Comparison of ENCODE assay signal across 22 mouse cellular contexts in genomic region chr4:46988257-46988656, GRCm38 (mm10). TPM values are rescaled to one million over a fixed set of nuclear protein-coding genes. Genes with fewer than 3 reads are reported as not detected.
DNase-seq lines count a peak whose midpoint lies in the region; ATAC-seq and TF ChIP-seq lines count a peak whose summit lies in the region.
"Had no signal": no experiment of that assay in that cellular context is flagged by ENCODE, and none has a peak within 500 bp of the region (broad histone marks: within the 10 kb centered on the region; RNA-seq: fewer than 3 reads in every experiment).

No protein-coding gene starts in this region.

- WGBS in intestine, embryonic 15.5 days, result 44% methylated on average over 3 of the region's 3 CpGs
- WGBS in intestine, postnatal 0 days, result 32% methylated on average over 3 of the region's 3 CpGs
- 59% methylated on average over 3 of the region's 3 CpGs for WGBS in midbrain, postnatal 0 days
- WGBS in midbrain, embryonic 13.5 days, result 59% methylated on average over 3 of the region's 3 CpGs
- WGBS in liver, postnatal 0 days (ENCODE audit: insufficient replicate concordance), result 35% methylated on average over 3 of the region's 3 CpGs

- TF ChIP-seq CTCF in intestine, postnatal 0 days (IDR thresholded peaks at IDR 0.05; ENCODE audit: low read depth), result no peak
- no peak for TF ChIP-seq CTCF in midbrain, postnatal 0 days (IDR thresholded peaks at IDR 0.05)
- TF ChIP-seq CTCF in liver, postnatal 0 days (IDR thresholded peaks at IDR 0.05; ENCODE audit: low read depth), result no peak

- peaks cover 54% of the 10 kb centered on the region for H3K27me3 ChIP-seq in intestine, embryonic 15.5 days (replicated peaks)
- peaks cover 48% of the 10 kb centered on the region for H3K27me3 ChIP-seq in intestine, postnatal 0 days (replicated peaks; ENCODE audit: control insufficient read depth, insufficient read depth, low read length)
- H3K27me3 ChIP-seq in midbrain, postnatal 0 days (ENCODE audit: insufficient read depth, low read length), result no peaks in the 10 kb centered on the region
- peaks cover 44% of the 10 kb centered on the region for H3K27me3 ChIP-seq in midbrain, embryonic 13.5 days
- H3K27me3 ChIP-seq in liver, postnatal 0 days (ENCODE audit: insufficient read depth, low read length), result peaks cover 36% of the 10 kb centered on the region

- H3K36me3 ChIP-seq in intestine, embryonic 15.5 days, result no peaks in the 10 kb centered on the region
- H3K36me3 ChIP-seq in intestine, postnatal 0 days (ENCODE audit: control insufficient read depth, insufficient read depth), result no peaks in the 10 kb centered on the region
- H3K36me3 ChIP-seq in midbrain, postnatal 0 days (ENCODE audit: insufficient read depth, low read length), result no peaks in the 10 kb centered on the region
- H3K36me3 ChIP-seq in midbrain, embryonic 13.5 days, result no peaks in the 10 kb centered on the region
- H3K36me3 ChIP-seq in liver, postnatal 0 days (replicated peaks; ENCODE audit: insufficient read depth, low read length), result no peaks in the 10 kb centered on the region
- H3K36me3 ChIP-seq: heart, embryonic 12.5 days; hindbrain, embryonic 10.5 days; limb, embryonic 15.5 days had no signal

- DNase-seq in cerebellum, adult 9-10 months, result peak; percentile 43
- no peak for DNase-seq in cerebellum, postnatal 36 days
- DNase-seq in midbrain, postnatal 0 days (ENCODE audit: low spot score), result no peak
- DNase-seq in liver, postnatal 0 days, result no peak
- DNase-seq in kidney, adult 8-10 months, result no peak
- DNase-seq: gastrocnemius, postnatal 25 days; heart, adult 18-20 months; heart, postnatal 10 days; kidney, adult 11 months; kidney, postnatal 4 days; left cerebral cortex, postnatal 4 days; lung, postnatal 4 days; right cerebral cortex, postnatal 25 days; spleen, adult 18-20 months had no signal

- ATAC-seq in intestine, embryonic 15.5 days, result 0 out of 2 replicates have a peak, but pooled peaks have one; percentile 55
- ATAC-seq in intestine, postnatal 0 days, result no peak
- ATAC-seq in midbrain, postnatal 0 days (ENCODE audit: low FRiP score), result no peak
- ATAC-seq in midbrain, embryonic 13.5 days, result no peak
- ATAC-seq in liver, postnatal 0 days, result peak; percentile 84
- ATAC-seq: forebrain, embryonic 16.5 days had no signal

- no peak overlapping the region for H3K4me2 ChIP-seq in intestine, embryonic 15.5 days (replicated peaks)
- no peak overlapping the region for H3K4me2 ChIP-seq in intestine, postnatal 0 days (replicated peaks; ENCODE audit: low read depth)
- H3K4me2 ChIP-seq in midbrain, postnatal 0 days (ENCODE audit: low read depth, low read length, poor library complexity, severe bottlenecking), result peak overlapping the region; percentile 6; the same call in 1 of the 2 replicates
- no peak overlapping the region for H3K4me2 ChIP-seq in midbrain, embryonic 13.5 days (replicated peaks)
- H3K4me2 ChIP-seq in liver, postnatal 0 days (ENCODE audit: low read depth, low read length), result peak overlapping the region; percentile 47
- H3K4me2 ChIP-seq: heart, embryonic 12.5 days; limb, embryonic 15.5 days had no signal

- no peak overlapping the region for H3K27ac ChIP-seq in intestine, embryonic 15.5 days
- H3K27ac ChIP-seq in intestine, postnatal 0 days (ENCODE audit: low read depth, low read length), result no peak overlapping the region
- H3K27ac ChIP-seq in midbrain, postnatal 0 days (ENCODE audit: low read depth, low read length), result no peak overlapping the region
- no peak overlapping the region for H3K27ac ChIP-seq in midbrain, embryonic 13.5 days
- H3K27ac ChIP-seq in liver, postnatal 0 days (ENCODE audit: low read depth), result peak overlapping the region; percentile 71
- H3K27ac ChIP-seq: hindbrain, embryonic 10.5 days; limb, embryonic 15.5 days had no signal

- peaks cover 21% of the 10 kb centered on the region for H3K4me1 ChIP-seq in intestine, embryonic 15.5 days (replicated peaks)
- H3K4me1 ChIP-seq in intestine, postnatal 0 days (replicated peaks; ENCODE audit: control insufficient read depth, insufficient read depth, low read length), result no peaks in the 10 kb centered on the region
- peaks cover 12% of the 10 kb centered on the region for H3K4me1 ChIP-seq in midbrain, postnatal 0 days (ENCODE audit: insufficient read depth, low read length)
- peaks cover 32% of the 10 kb centered on the region for H3K4me1 ChIP-seq in midbrain, embryonic 13.5 days (replicated peaks)
- H3K4me1 ChIP-seq in liver, postnatal 0 days (ENCODE audit: insufficient read depth), result peaks cover 16% of the 10 kb centered on the region

- no peak overlapping the region for H3K9ac ChIP-seq in intestine, embryonic 15.5 days
- no peak overlapping the region for H3K9ac ChIP-seq in intestine, postnatal 0 days (ENCODE audit: low read depth, low read length)
- no peak overlapping the region for H3K9ac ChIP-seq in midbrain, postnatal 0 days (replicated peaks; ENCODE audit: low read length, poor library complexity, severe bottlenecking)
- H3K9ac ChIP-seq in midbrain, embryonic 13.5 days (replicated peaks), result no peak overlapping the region
- H3K9ac ChIP-seq in liver, postnatal 0 days (replicated peaks), result no peak overlapping the region
- H3K9ac ChIP-seq: heart, embryonic 12.5 days; limb, embryonic 15.5 days had no signal

- H3K4me3 ChIP-seq in intestine, embryonic 15.5 days (replicated peaks), result no peak overlapping the region
- no peak overlapping the region for H3K4me3 ChIP-seq in intestine, postnatal 0 days (ENCODE audit: low read depth, low read length)
- H3K4me3 ChIP-seq in midbrain, postnatal 0 days (ENCODE audit: low read depth, low read length), result no peak overlapping the region
- H3K4me3 ChIP-seq in midbrain, embryonic 13.5 days (replicated peaks), result no peak overlapping the region
- no peak overlapping the region for H3K4me3 ChIP-seq in liver, postnatal 0 days (ENCODE audit: low read depth, low read length)
- H3K4me3 ChIP-seq: heart, embryonic 12.5 days; hindbrain, embryonic 10.5 days; limb, embryonic 15.5 days had no signal

- TF ChIP-seq EP300 in liver, postnatal 0 days (IDR thresholded peaks at IDR 0.05; ENCODE audit: low read depth), result no peak

- H3K9me3 ChIP-seq in intestine, embryonic 15.5 days, result no peaks in the 10 kb centered on the region
- H3K9me3 ChIP-seq in intestine, postnatal 0 days (ENCODE audit: control insufficient read depth), result no peaks in the 10 kb centered on the region
- H3K9me3 ChIP-seq in midbrain, postnatal 0 days (ENCODE audit: low read length), result no peaks in the 10 kb centered on the region
- no peaks in the 10 kb centered on the region for H3K9me3 ChIP-seq in midbrain, embryonic 13.5 days
- H3K9me3 ChIP-seq in liver, postnatal 0 days (ENCODE audit: low read length), result no peaks in the 10 kb centered on the region
- H3K9me3 ChIP-seq: heart, embryonic 12.5 days; hindbrain, embryonic 10.5 days; limb, embryonic 15.5 days had no signal

RNA-seq across cellular contexts. Expression of gene Gabbr2, which starts 3.4 kb away (rescaled TPM):
- polyA plus RNA-seq in intestine, embryonic 15.5 days (2015; fragmentation: Nextera tagmentation; extraction: Ambion mirVana), result 0.15 and 0.19 TPM in 2 replicates
- 0.07 and 0.14 TPM in 2 replicates for polyA plus RNA-seq in intestine, postnatal 0 days (2015; fragmentation: Nextera tagmentation; extraction: Ambion mirVana)
- total RNA-seq in midbrain, postnatal 0 days (2014; rRNA removed), result 118 and 123 TPM in 2 replicates
- polyA plus RNA-seq in midbrain, postnatal 0 days (2015; fragmentation: Nextera tagmentation; extraction: Ambion mirVana), result 17.8 and 20.5 TPM in 2 replicates
- polyA plus RNA-seq in midbrain, embryonic 13.5 days (2015; fragmentation: Nextera tagmentation; extraction: Ambion mirVana), result 3.0 and 3.8 TPM in 2 replicates
- 0.11 and 0.20 TPM in 2 replicates for polyA plus RNA-seq in liver, postnatal 0 days (2015; fragmentation: Nextera tagmentation; extraction: Ambion mirVana)
- total RNA-seq: heart, adult 18-20 months; megakaryocyte-erythroid progenitor cell, adult 5-6 weeks had no signal

Comparison
In these comparisons a context has a peak if more than half of its experiments do, and no peak if none do; other contexts are left out.
1. ATAC-seq: peak in intestine, embryonic 15.5 days (single experiment) and liver, postnatal 0 days (single experiment); none in intestine, postnatal 0 days (single experiment), midbrain, postnatal 0 days (single experiment) and midbrain, embryonic 13.5 days (single experiment).
2. H3K4me2 ChIP-seq: peak in midbrain, postnatal 0 days (single experiment) and liver, postnatal 0 days (single experiment); none in intestine, embryonic 15.5 days (single experiment), intestine, postnatal 0 days (single experiment) and midbrain, embryonic 13.5 days (single experiment).